Mouse (Mus musculus): ENCODE measurements at regions not wholly inside any gene's neighbourhood (a gene's known extent, or its start where the extent isn't known, plus 50 kb on each side); places are given as distances from the start of the nearest gene placed in this dataset.

- TF ChIP-seq POLR2A (IDR thresholded peaks at IDR 0.05; ENCODE audit: borderline replicate concordance, low read depth, low read length) (no peak), CTCF (IDR thresholded peaks at IDR 0.05; ENCODE audit: low read depth, low read length) (no peak)
Observed at GRCm38 (mm10) chr12:26212447-26212846, 202.6 kb downstream of the Rnf144a start.

Measured in bone marrow macrophage, adult 2 months (primary cell).